Comparison of ENCODE assay signal across 8 mouse cellular contexts in the genomic region with DNA sequence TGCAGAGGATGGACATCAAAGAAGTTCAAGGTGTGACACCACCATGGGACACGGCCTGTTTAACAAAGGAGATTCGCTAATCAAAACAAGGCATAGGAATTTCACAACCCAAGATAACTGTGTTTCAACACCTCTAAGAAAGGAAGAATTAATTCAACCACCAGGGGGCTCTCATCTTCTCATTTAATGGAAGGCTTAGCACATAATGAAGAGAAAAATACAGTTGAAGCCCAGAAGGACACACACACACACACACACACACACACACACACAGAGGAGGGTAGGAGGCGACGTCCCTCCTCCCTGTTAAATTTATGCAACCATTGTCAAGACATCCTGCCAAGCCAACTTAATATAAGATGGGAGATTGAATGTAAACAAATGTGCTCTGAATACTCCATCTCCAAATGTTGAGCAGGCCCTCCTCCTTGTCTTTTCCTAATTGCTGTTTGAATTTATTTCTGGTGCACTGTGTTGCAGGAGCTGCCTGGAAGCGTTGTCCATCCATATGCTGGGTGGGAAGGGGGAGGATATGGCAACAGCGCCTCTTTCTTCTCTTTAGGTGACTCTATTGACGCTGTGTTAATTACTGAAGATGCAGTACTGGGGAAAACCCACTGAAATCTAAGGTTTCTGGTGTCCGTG.
A peak's percentile ranks its signal among the peaks of the same experiment; 100 is the strongest.
DNase-seq lines count a peak whose midpoint lies in the region; ATAC-seq lines count a peak whose summit lies in the region.

No protein-coding gene starts in this region.

- DNase-seq in heart, adult 8-10 months (ENCODE audit: low spot score): peak; percentile 80
- DNase-seq in A20 (ENCODE audit: low read depth, low spot score): peak; percentile 58
- peak; percentile 19 for DNase-seq in Muller cell, postnatal 12 days (ENCODE audit: inconsistent ontology term)
- peak; percentile 67 to 88 for DNase-seq in left cerebral cortex, postnatal 14 days (ENCODE audit: low spot score in 2 of 2)
- peak; percentile 47 to 59 for DNase-seq in right cerebral cortex, postnatal 10 days (ENCODE audit: low spot score in 2 of 2)
- no peak for DNase-seq in testis, postnatal 10 days (ENCODE audit: low spot score)

- ATAC-seq in heart, embryonic 12.5 days (ENCODE audit: insufficient number of reproducible peaks, low FRiP score): no peak
- ATAC-seq in forebrain, embryonic 15.5 days (replicated peaks): peak; percentile 73

- no peak overlapping the region for H3K27ac ChIP-seq in heart, embryonic 12.5 days (ENCODE audit: poor library complexity, severe bottlenecking)
- H3K27ac ChIP-seq in forebrain, embryonic 15.5 days (replicated peaks): no peak overlapping the region

- H3K27me3 ChIP-seq in heart, embryonic 12.5 days (replicated peaks): no peaks in the 10 kb centered on the region
- no peaks in the 10 kb centered on the region for H3K27me3 ChIP-seq in forebrain, embryonic 15.5 days

- no peaks in the 10 kb centered on the region; the same call in 1 of the 2 replicates for H3K9me3 ChIP-seq in heart, embryonic 12.5 days (replicated peaks)
- no peaks in the 10 kb centered on the region for H3K9me3 ChIP-seq in forebrain, embryonic 15.5 days

- H3K4me1 ChIP-seq in heart, embryonic 12.5 days (replicated peaks): peaks cover 16% of the 10 kb centered on the region
- no peaks in the 10 kb centered on the region; the same call in 1 of the 2 replicates for H3K4me1 ChIP-seq in forebrain, embryonic 15.5 days

- intact Hi-C loops in left cerebral cortex, postnatal 14 days (cut with DNase I): loop anchor here (2.0 to 5.0 kb wide), 2 partner anchors 155 to 306 kb away; a partner anchor contains a TSS

- no peak overlapping the region for H3K4me3 ChIP-seq in heart, embryonic 12.5 days
- H3K4me3 ChIP-seq in forebrain, embryonic 15.5 days: no peak overlapping the region

- no peaks in the 10 kb centered on the region for H3K36me3 ChIP-seq in heart, embryonic 12.5 days
- H3K36me3 ChIP-seq in forebrain, embryonic 15.5 days: no peaks in the 10 kb centered on the region

- H3K4me2 ChIP-seq in heart, embryonic 12.5 days: no peak overlapping the region
- no peak overlapping the region for H3K4me2 ChIP-seq in forebrain, embryonic 15.5 days (replicated peaks)

- H3K9ac ChIP-seq in heart, embryonic 12.5 days: no peak overlapping the region
- H3K9ac ChIP-seq in forebrain, embryonic 15.5 days (replicated peaks): no peak overlapping the region

- 52% methylated on average over 8 of the region's 8 CpGs for WGBS in heart, embryonic 12.5 days
- 45% methylated on average over 8 of the region's 8 CpGs for WGBS in forebrain, embryonic 15.5 days
